Mouse (Mus musculus) limb, embryonic 12.5 days (tissue): ENCODE measurements around the gene Ppp4r3b. TPM values are rescaled to one million over a fixed set of nuclear protein-coding genes. Genes with fewer than 3 reads are reported as not detected.

Experiments
- ATAC-seq: fragments of 200-750 bp; cut with Nextera tagmentation; 2 replicates; pipeline ENCODE4 v1.8.0; 2017; ENCODE audit warnings: low read depth, moderate TSS enrichment; ENCODE audit not compliant: insufficient number of reproducible peaks, insufficient read depth, low FRiP score, low TSS enrichment
- H3K27ac ChIP-seq: fragments of 300-500 bp; sonication (generic); 2 replicates; pipeline ENCODE4 v1.5.1; 2016; ENCODE audit warnings: mild to moderate bottlenecking, moderate library complexity
- H3K27me3 ChIP-seq: fragments of 300-500 bp; sonication (generic); 2 replicates; pipeline ENCODE4 v1.6.1; 2016; ENCODE audit warnings: mild to moderate bottlenecking, moderate library complexity
- H3K36me3 ChIP-seq: fragments of 300-500 bp; sonication (generic); 2 replicates; pipeline ENCODE4 v1.6.1; 2016; ENCODE audit warnings: mild to moderate bottlenecking, moderate library complexity
- H3K4me1 ChIP-seq: fragments of 300-500 bp; sonication (generic); replicated peaks from 2 replicates; pipeline ENCODE4 v1.6.1; 2016
- H3K4me2 ChIP-seq: fragments of 300-500 bp; sonication (generic); 2 replicates; pipeline ENCODE4 v1.6.1; 2016; ENCODE audit warnings: mild to moderate bottlenecking, moderate library complexity
- H3K4me3 ChIP-seq: fragments of 300-500 bp; sonication (generic); replicated peaks from 2 replicates; pipeline ENCODE4 v1.5.1; 2016; ENCODE audit warnings: mild to moderate bottlenecking
- H3K9ac ChIP-seq: fragments of 300-500 bp; sonication (generic); replicated peaks from 2 replicates; pipeline ENCODE4 v1.6.1; 2016; ENCODE audit warnings: mild to moderate bottlenecking, moderate library complexity
- H3K9me3 ChIP-seq: fragments of 300-500 bp; sonication (generic); 2 replicates; pipeline ENCODE4 v1.6.1; 2016; ENCODE audit warnings: mild to moderate bottlenecking, moderate library complexity
- WGBS: fragments of 180-500 bp; shearing (Covaris S2); methylation state at CpG from one replicate; pipeline ENCODE4 v1.1.7; 2016; 5-methylcytosine and 5-hydroxymethylcytosine counted together
- polyA plus RNA-seq: library from polyadenylated mRNA; unstranded; fragments of >200 nt; fragmentation: Nextera tagmentation; extraction: Ambion mirVana; gene quantifications from 2 replicates; pipeline ENCODE4 v1.2.1, GENCODE M21; 2016

Ppp4r3b gene
- polyA plus RNA-seq = 102 and 110 TPM in 2 replicates

GRCm38 (mm10) chr11:29172563-29173124, at the start of gene Ppp4r3b:
Ppp4r3b (plus strand) TSS chr11:29172890.
- Histone ChIP-seq H3K9me3 (no peaks in the 10 kb centered on the region), H3K27ac (peak within 1 kb of the TSS; percentile 97), H3K27me3 (no peaks in the 10 kb centered on the region), H3K9ac (peak within 1 kb of the TSS; percentile 97), H3K4me3 (peak within 1 kb of the TSS; percentile 85), H3K36me3 (no peaks in the 10 kb centered on the region), H3K4me2 (peak within 1 kb of the TSS; percentile 84), H3K4me1 (peaks cover 8% of the 10 kb centered on the region)
- ATAC-seq = peak; percentile 98
- under 1% methylated on average over 50 of the region's 50 CpGs for WGBS

- Histone ChIP-seq H3K36me3 (peaks cover 16% of the 10 kb centered on the region), H3K4me3 (peak overlapping the region; percentile 82), H3K9me3 (no peaks in the 10 kb centered on the region), H3K4me1 (0 out of 2 replicates have a peak, but pooled peaks cover 2% of the 10 kb centered on the region), H3K27ac (no peak overlapping the region), H3K9ac (peak overlapping the region; percentile 80; the same call in 1 of the 2 replicates), H3K4me2 (peak overlapping the region; percentile 73), H3K27me3 (no peaks in the 10 kb centered on the region)
- WGBS = 67% methylated on average over 11 of the region's 11 CpGs
- peak; percentile 63; the same call in 1 of the 2 replicates for ATAC-seq
Observed at GRCm38 (mm10) chr11:29129862-29130384, 42.8 kb upstream of the Ppp4r3b start.

- 0 out of 2 replicates have a peak, but pooled peaks cover 2% of the 10 kb centered on the region for H3K4me1 ChIP-seq
- H3K9me3 ChIP-seq = no peaks in the 10 kb centered on the region
- peak within 1 kb of the TSS; percentile 81 for H3K27ac ChIP-seq
- WGBS = 6% methylated on average over 50 of the region's 50 CpGs
- H3K27me3 ChIP-seq = no peaks in the 10 kb centered on the region
- peak within 1 kb of the TSS; percentile 73 for H3K4me2 ChIP-seq
- ATAC-seq = peak; percentile 100
- peaks cover 20% of the 10 kb centered on the region for H3K36me3 ChIP-seq
- H3K4me3 ChIP-seq = peak within 1 kb of the TSS; percentile 82
- peak within 1 kb of the TSS; percentile 80 for H3K9ac ChIP-seq
Observed at GRCm38 (mm10) chr11:29130385-29131355, 42.0 kb upstream of the Ppp4r3b start, which contains the start of gene Pnpt1. Pnpt1 (plus strand) TSS chr11:29130744.

GRCm38 (mm10) chr11:29140671-29141070, 32.0 kb upstream of the Ppp4r3b start:
- no peak for ATAC-seq
- Histone ChIP-seq H3K4me2 (no peak overlapping the region), H3K4me1 (no peaks in the 10 kb centered on the region), H3K27ac (no peak overlapping the region), H3K9me3 (no peaks in the 10 kb centered on the region), H3K4me3 (no peak overlapping the region), H3K9ac (no peak overlapping the region), H3K36me3 (peaks cover 58% of the 10 kb centered on the region), H3K27me3 (no peaks in the 10 kb centered on the region)
- 70% methylated on average over 1 of the region's 1 CpGs for WGBS

GRCm38 (mm10) chr11:29148901-29149300, 23.8 kb upstream of the Ppp4r3b start:
- peaks cover 62% of the 10 kb centered on the region for H3K36me3 ChIP-seq

GRCm38 (mm10) chr11:29163569-29163968, 9.1 kb upstream of the Ppp4r3b start:
- H3K4me1 ChIP-seq = no peaks in the 10 kb centered on the region
- no peak overlapping the region for H3K9ac ChIP-seq
- no peaks in the 10 kb centered on the region for H3K9me3 ChIP-seq
- H3K36me3 ChIP-seq = peaks cover 34% of the 10 kb centered on the region
- no peak overlapping the region for H3K4me3 ChIP-seq
- H3K27me3 ChIP-seq = no peaks in the 10 kb centered on the region
- WGBS = 85% methylated on average over 4 of the region's 4 CpGs
- no peak overlapping the region for H3K27ac ChIP-seq
- no peak overlapping the region for H3K4me2 ChIP-seq
- ATAC-seq = no peak

More at GRCm38 (mm10) chr11:29148901-29149300, 23.8 kb upstream of the Ppp4r3b start:
- WGBS = 97% methylated on average over 2 of the region's 2 CpGs
- H3K9me3 ChIP-seq = no peaks in the 10 kb centered on the region
- H3K4me2 ChIP-seq = no peak overlapping the region
- no peak overlapping the region for H3K27ac ChIP-seq
- no peak overlapping the region for H3K9ac ChIP-seq
- H3K4me1 ChIP-seq = no peaks in the 10 kb centered on the region
- no peaks in the 10 kb centered on the region for H3K27me3 ChIP-seq
- ATAC-seq = no peak
- H3K4me3 ChIP-seq = no peak overlapping the region

GRCm38 (mm10) chr11:29171959-29172391, 715 bp upstream of the Ppp4r3b start:
- Histone ChIP-seq H3K27ac (peak overlapping the region; percentile 82), H3K4me2 (peak overlapping the region; percentile 84), H3K4me3 (peak overlapping the region; percentile 85), H3K36me3 (no peaks in the 10 kb centered on the region), H3K4me1 (peaks cover 8% of the 10 kb centered on the region), H3K9me3 (no peaks in the 10 kb centered on the region), H3K9ac (peak overlapping the region; percentile 61), H3K27me3 (no peaks in the 10 kb centered on the region)
- peak; percentile 30 for ATAC-seq
- WGBS = under 1% methylated on average over 34 of the region's 34 CpGs

GRCm38 (mm10) chr11:29173125-29173631, 488 bp downstream of the Ppp4r3b start:
- Histone ChIP-seq H3K9ac (peak overlapping the region; percentile 97), H3K9me3 (no peaks in the 10 kb centered on the region), H3K27me3 (no peaks in the 10 kb centered on the region), H3K27ac (peak overlapping the region; percentile 97), H3K4me1 (peaks cover 8% of the 10 kb centered on the region), H3K4me3 (peak overlapping the region; percentile 85), H3K36me3 (no peaks in the 10 kb centered on the region), H3K4me2 (peak overlapping the region; percentile 73)
- peak; percentile 64 for ATAC-seq
- under 1% methylated on average over 38 of the region's 38 CpGs for WGBS

GRCm38 (mm10) chr11:29173706-29174436, 1.2 kb downstream of the Ppp4r3b start:
- ATAC-seq = no peak; the same call in none of the 2 replicates
- peak overlapping the region; percentile 97 for H3K9ac ChIP-seq
- 9% methylated on average over 13 of the region's 13 CpGs for WGBS
- no peaks in the 10 kb centered on the region for H3K27me3 ChIP-seq
- peaks cover 5% of the 10 kb centered on the region; the same call in 1 of the 2 replicates for H3K36me3 ChIP-seq
- peak overlapping the region; percentile 73 for H3K4me2 ChIP-seq
- peaks cover 8% of the 10 kb centered on the region for H3K4me1 ChIP-seq
- H3K9me3 ChIP-seq = no peaks in the 10 kb centered on the region
- H3K27ac ChIP-seq = peak overlapping the region; percentile 97
- peak overlapping the region; percentile 85 for H3K4me3 ChIP-seq

GRCm38 (mm10) chr11:29179319-29179718, 6.6 kb downstream of the Ppp4r3b start:
- no peak for ATAC-seq
- Histone ChIP-seq H3K9me3 (no peaks in the 10 kb centered on the region), H3K9ac (no peak overlapping the region), H3K27me3 (no peaks in the 10 kb centered on the region), H3K27ac (no peak overlapping the region), H3K36me3 (peaks cover 26% of the 10 kb centered on the region), H3K4me1 (no peaks in the 10 kb centered on the region), H3K4me3 (no peak overlapping the region), H3K4me2 (no peak overlapping the region)
- 94% methylated on average over 1 of the region's 1 CpGs for WGBS
